Mouse (Mus musculus) spleen, adult 18-20 months (tissue): ENCODE measurements around the gene BC037034.

Source experiments
- DNase-seq, 2 experiments: peaks; one replicate each; pipeline ENCODE4 v3.0.0; 2022; ENCODE audit warnings: mixed read lengths in 2 of 2

Gene BC037034

GRCm38 (mm10) chr5:138263260-138264206 is at the start of gene BC037034:
Gene BC037034, minus strand, starts transcription at chr5:138264033.
- peak; percentile 88 to 94 for DNase-seq

GRCm38 (mm10) chr5:138312795-138313194 is 49.0 kb upstream of the BC037034 start:
- DNase-seq: no peak

- no peak for DNase-seq
Measured at GRCm38 (mm10) chr5:138299613-138300012, 35.8 kb upstream of the BC037034 start.

GRCm38 (mm10) chr5:138294158-138294557 is 30.3 kb upstream of the BC037034 start:
- no peak for DNase-seq

- no peak for DNase-seq
Measured at GRCm38 (mm10) chr5:138291638-138292037, 27.8 kb upstream of the BC037034 start.

- no peak for DNase-seq
Measured at GRCm38 (mm10) chr5:138287861-138288260, 24.0 kb upstream of the BC037034 start.

- DNase-seq: no peak
Measured at GRCm38 (mm10) chr5:138283540-138283939, 19.7 kb upstream of the BC037034 start.

GRCm38 (mm10) chr5:138281798-138282197 is 18.0 kb upstream of the BC037034 start:
- DNase-seq: no peak

GRCm38 (mm10) chr5:138280829-138281228 is 17.0 kb upstream of the BC037034 start:
- no peak for DNase-seq

- DNase-seq: no peak
Measured at GRCm38 (mm10) chr5:138280425-138280768, 16.6 kb upstream of the BC037034 start.

- peak; percentile 73 to 74 for DNase-seq
Measured at GRCm38 (mm10) chr5:138279585-138280424, 16.0 kb upstream of the BC037034 start, which contains the start of the genes Gm43720, Gpc2 and Stag3. Gene Gm43720, minus strand, starts transcription at chr5:138279958. Gene Gpc2, minus strand, starts transcription at chr5:138280005. Gene Stag3, plus strand, starts transcription at chr5:138280240.

- no peak for DNase-seq
Measured at GRCm38 (mm10) chr5:138277994-138278393, 14.2 kb upstream of the BC037034 start.

GRCm38 (mm10) chr5:138275216-138276050 is 11.6 kb upstream of the BC037034 start:
- no peak for DNase-seq

GRCm38 (mm10) chr5:138274186-138274585 is 10.4 kb upstream of the BC037034 start:
- DNase-seq: no peak

- DNase-seq: no peak
Measured at GRCm38 (mm10) chr5:138272409-138272923, 8.6 kb upstream of the BC037034 start, which contains the start of gene Gal3st4. Gene Gal3st4, minus strand, starts transcription at chr5:138272840.

GRCm38 (mm10) chr5:138271232-138271631 is 7.4 kb upstream of the BC037034 start:
- no peak for DNase-seq

GRCm38 (mm10) chr5:138268980-138269379 is 5.1 kb upstream of the BC037034 start:
- no peak for DNase-seq

- DNase-seq: no peak
Measured at GRCm38 (mm10) chr5:138267114-138267513, 3.3 kb upstream of the BC037034 start.

GRCm38 (mm10) chr5:138265712-138266111 is 1.9 kb upstream of the BC037034 start:
- no peak for DNase-seq

GRCm38 (mm10) chr5:138264207-138264578 is 360 bp upstream of the BC037034 start:
- DNase-seq: no peak

GRCm38 (mm10) chr5:138262582-138263240 is 1.1 kb downstream of the BC037034 start:
- DNase-seq: no peak

GRCm38 (mm10) chr5:138262001-138262400 is 1.8 kb downstream of the BC037034 start:
- DNase-seq: no peak
